Mouse (Mus musculus): ENCODE data around the gene Mast4.

- TF ChIP-seq GATA1 (IDR thresholded peaks at IDR 0.05; ENCODE audit: low read length) = no peak
- no peak for TF ChIP-seq TAL1 (IDR thresholded peaks at IDR 0.05; ENCODE audit: low read length)
Measured at GRCm38 (mm10) chr13:102749891-102750290, 584.4 kb downstream of the Mast4 start.

All from erythroblast, embryonic 14.5 days (primary cell).